Mouse (Mus musculus): ENCODE results near the gene Zkscan5.
A peak's percentile ranks its signal among the peaks of the same experiment; 100 is the strongest.
"Not testable (repeated sequence)": the region's sequence is repeated elsewhere in the genome, so short reads cannot be mapped to it uniquely, and the experiment has no call there.

Zkscan5 gene

DNA sequence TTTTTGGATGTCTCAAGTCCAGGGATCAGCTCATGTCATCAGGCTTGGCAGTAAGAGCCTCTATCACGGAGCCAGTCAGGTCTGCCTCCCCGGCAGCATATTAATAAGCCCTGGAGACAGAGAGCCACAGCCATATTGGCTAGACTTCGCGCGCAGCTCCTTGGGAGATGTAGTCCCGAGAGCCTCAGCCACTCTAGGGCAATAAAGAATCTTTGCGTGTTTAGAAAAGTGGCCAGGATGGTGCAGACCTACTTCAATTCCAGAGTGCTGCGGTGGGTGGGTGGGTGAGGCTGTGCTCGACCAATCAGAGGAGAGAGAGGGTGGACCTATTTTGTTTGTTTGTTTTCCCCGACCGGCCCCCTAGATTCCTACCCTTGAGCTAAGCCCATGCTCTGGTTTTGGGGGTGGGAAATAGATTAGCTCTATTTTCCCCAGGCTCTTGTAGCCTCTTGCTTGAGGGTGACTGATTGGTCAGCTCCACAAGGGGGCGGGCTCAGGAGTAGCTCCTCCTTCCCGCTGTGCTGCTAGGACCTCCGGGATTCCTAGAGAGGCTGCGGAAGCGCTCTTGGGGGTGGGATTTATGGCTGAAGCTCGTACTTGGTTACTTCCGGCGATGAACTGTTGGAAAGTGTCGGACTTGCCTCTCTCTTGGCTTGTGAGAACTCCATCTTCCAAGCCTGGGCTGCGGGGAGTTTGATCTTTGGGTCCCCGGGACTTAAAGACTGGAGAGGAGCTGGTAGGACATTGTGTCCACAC lies at the start of gene Zkscan5:
Zkscan5 (plus strand) TSS at position 627 of the 756 bp plus-strand sequence.
- peak; percentile 98 for DNase-seq (ENCODE audit: low read depth, low spot score)

DNA sequence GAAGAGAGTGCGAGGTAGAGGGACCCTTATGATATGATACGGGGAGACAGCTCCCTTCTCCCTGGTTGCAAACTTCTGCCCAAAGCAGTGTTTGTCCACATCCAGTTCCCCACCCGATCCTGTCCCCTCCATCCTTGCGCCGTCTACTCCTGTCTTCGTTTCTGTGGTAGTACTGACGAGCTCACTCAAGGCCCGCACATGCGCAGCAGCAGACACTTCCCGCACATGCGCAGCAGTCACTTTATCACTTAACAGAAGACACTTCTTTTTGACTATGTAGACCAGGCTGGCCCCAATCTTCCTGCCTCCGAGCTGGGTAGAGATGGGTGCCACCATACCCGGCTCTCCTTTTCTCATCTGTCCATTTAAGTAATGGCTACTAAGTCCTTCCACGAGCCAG lies 43.0 kb upstream of the Zkscan5 start:
- no peak for DNase-seq (ENCODE audit: low read depth, low spot score)

DNA sequence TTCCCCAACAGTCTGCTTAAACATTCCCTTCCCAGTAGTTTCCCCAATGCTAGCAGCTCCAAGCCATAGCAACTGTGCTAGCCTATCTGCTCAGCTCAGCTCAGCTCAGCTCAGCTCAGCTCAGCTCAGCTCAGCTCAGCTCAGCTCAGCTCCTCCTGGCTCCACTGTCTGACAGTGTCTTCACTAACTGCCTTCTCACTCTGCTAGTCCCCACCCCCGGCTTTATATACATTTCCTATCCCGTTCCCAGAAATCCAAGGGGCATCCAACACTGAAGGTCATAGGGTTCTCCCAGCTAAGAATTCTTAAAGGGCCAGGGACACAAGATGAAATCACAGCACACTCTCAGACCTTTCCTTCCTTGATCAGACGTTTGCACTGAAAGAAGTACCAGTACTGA lies 39.7 kb upstream of the Zkscan5 start:
- no peak for DNase-seq (ENCODE audit: low read depth, low spot score)

DNA sequence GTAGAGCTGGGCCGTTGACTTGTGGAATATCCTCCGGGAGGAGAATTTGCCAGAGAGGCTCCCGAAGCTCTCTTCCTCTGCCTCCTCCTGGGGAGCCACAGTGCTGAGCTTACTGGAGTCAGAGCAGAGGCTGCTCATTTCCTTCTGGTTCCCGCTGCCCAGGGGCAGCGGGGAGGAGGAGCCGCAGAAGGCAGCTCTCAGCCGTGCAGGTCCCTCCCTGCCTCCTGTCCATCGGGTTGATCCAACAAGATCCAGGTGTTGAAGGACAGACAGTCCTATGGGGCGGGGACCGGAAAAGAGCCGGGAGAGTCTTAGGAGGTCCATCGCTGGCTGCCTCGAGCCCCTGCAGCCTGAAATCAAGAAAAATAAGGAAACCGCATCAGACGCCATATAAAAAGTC lies 39.2 kb upstream of the Zkscan5 start:
- DNase-seq (ENCODE audit: low read depth, low spot score): no peak

DNA sequence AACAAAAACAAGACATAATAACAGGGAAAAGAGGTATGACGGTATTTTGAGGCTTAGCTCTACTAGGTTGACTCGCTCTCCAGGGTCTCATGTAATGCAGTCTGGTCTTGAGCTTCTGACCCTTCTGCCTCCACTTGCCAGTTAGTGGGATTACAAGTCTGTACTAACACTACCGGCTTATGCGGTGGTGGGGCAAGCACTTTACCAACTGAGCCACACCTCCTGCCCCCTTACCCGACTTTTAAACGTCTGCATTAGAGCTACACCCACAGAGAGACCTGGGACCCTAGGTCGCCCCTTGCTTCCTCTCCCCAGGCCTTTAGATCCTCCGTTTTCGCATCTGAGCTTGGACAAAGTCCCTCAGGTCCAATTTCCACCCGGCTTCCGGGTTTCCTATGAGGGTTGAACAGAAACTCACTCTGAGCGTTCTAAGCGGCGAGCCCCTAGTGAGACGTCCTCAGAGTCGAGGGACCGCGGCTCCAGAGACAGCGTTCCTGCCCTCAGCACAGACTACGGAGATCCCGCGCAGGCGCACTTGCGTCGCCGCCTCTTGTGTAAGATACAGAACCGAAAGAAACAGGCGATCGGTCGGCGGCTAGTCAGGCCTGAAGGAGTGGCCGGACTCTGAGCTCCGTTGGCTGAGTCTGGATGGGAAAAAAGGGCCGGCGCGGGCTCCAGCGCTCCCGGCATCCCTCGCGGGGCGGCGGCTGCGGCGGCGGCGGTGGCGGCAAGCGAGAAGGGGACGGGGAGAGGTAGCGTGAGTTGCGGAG lies 37.6 kb upstream of the Zkscan5 start, which contains the start of the genes Ptcd1 and Cpsf4:
Ptcd1 (minus strand) TSS at position 573 of the 770 bp plus-strand sequence.
Cpsf4 (plus strand) TSS at position 678 of the 770 bp plus-strand sequence.
- DNase-seq (ENCODE audit: low read depth, low spot score): peak; percentile 99

DNA sequence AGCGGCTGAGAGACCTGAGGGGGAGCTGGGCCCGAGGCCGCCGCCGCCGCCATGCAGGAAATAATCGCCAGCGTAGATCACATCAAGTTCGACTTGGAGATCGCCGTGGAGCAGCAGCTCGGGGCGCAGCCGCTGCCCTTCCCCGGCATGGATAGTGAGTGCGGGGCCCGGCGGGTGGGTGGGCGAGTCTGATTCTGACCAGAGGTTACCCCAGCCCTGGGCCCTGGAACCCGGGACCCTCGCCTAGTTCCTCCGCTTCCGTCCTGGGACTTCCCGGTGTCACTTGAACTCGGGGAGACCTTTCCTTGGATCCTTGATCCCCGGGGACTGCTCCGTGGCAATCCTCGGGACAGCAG lies 37.1 kb upstream of the Zkscan5 start:
- peak; percentile 8 for DNase-seq (ENCODE audit: low read depth, low spot score)

DNA sequence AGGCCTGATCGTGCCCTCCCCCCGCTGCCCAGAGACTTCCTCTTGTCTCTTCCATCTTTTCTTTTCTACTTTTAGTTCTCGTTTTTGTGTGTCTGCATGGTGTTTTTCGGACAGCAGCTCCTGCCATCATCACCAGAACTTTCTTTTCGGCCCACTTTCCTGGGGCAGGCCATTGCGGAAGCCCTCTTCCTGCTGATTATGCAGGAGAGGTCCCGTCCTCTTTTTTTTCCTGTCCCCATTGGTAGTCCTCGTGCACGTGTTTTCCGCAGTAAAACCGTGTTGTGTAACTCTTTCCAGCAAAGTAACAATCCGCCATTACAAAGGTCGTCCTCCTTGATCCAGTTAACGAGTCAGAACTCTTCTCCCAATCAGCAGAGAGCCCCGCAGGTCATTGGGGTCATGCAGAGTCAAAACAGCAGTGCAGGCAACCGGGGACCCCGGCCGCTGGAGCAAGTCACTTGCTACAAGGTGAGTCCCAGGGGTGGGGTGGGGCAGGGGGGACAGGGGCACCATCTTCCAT lies 25.8 kb upstream of the Zkscan5 start:
- no peak for DNase-seq (ENCODE audit: low read depth, low spot score)

DNA sequence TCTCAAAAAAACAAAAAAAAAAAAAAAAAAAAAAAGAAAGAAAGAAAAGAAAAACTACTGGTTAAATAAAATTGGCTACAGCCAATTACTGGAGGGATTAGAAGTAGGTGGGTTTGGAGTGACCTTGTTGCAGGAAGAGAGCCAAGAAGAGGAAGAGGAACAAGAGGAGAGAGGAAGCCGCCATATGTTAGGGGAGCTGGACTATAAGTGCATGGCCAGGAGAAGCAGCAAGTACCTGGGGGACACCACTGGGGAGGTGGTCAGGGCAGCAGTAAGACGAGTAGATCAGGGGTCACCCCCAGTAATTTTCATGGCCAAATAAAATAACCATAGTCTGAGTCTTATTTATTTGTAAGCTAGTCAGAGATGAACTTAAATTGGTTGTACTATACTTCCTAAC lies 19.1 kb upstream of the Zkscan5 start:
- DNase-seq (ENCODE audit: low read depth, low spot score): no peak

DNA sequence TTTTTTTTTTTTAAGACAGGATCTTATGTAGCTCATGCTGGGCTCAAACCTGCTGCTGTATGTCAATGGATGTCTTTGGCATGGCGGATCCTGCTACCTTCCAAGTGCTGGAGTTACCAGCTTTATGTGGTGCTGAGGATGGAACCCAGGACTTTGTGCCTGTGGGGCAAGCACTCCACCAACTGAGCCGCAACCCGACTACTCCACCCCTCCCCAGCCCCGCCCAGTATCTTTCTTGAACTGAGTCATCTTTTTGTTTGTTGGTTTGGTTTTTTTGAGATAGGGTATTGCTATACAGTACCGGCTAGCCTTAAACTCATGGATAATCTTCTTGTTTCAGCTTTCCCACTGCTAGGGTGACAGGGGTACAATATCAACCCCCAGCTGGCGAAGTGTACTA lies 14.9 kb upstream of the Zkscan5 start:
- DNase-seq (ENCODE audit: low read depth, low spot score): no peak

DNA sequence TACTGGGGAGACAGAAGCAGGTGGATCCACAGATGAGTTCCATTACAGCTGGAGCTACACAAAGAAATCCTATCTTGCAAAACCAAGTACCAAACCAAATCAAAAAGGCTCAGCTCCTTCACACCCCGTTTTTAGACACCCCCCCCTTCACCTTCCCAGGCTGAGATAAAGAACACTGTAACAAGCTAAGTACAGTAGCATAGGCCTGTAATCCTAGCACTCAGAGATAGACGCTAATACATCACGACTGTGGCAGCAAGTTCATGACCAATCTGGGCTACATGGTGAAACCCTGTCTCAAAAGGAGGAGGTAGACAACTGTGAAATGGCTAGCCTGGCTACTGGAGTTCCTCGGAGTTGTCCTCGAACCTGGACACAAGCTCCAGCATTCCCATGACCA lies 14.0 kb upstream of the Zkscan5 start:
- DNase-seq (ENCODE audit: low read depth, low spot score): no peak

DNA sequence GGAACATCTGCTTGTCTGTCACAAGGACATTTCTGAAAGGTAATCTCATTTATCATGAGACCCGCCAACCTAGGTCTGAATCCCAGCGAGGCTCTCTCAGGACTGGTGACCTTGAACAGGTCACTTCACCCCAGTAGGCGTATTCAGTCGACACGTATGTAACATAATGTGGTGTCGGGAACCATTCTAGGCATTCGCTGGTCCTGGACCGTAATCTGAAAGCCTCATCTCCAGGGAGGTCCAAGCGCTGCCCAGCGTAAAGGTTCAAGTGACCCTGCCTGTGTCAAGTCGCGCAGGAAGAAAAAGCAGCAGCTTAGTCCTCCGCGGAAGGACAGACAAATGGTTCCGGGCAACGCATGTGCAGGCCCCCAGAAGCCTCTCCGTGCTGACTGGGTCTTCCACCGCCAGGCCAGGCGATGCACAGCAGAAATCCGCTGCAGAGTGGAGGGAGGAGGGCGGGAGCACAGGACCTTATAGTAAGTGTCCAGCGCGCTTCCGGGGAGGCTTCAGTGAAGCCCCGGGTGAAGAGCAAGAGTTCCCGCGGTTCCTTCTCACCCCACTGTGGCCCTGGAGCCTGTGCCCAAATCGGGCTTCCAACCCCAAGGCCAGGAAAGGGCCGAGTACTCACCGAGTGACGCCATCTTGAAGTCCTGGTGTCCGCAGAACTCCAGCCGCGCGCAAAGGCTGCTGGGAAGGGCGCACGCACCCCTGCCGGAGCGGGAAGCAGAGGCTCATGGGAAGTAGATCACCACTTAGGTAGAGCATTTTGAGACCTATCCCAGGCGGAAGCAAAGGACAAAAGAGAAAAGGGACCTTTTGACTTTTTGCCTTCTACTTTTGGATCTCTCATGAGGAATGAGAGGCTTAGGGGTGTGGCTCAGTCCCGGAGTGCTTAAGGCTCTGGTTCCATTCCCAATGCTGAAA lies 13.2 kb upstream of the Zkscan5 start:
- peak; percentile 89 for DNase-seq (ENCODE audit: low read depth, low spot score)

DNA sequence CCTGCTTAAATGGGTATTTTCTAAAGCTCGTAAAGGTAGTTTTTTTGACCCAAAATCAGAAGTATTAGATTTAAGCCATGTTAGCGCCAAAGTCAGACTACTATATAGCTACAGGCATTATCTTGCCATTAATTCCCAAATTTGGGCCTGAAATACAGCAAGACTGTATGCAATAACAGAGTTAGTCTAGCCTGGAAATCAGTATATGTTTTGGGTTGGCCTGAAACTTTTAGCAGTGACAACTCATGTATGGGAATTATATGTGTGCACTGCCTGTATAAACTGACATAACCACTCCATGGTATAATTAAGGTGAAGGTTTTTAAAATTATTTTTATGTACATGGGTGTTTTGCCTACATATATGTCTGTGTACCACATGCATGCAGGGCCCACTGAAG lies 12.4 kb upstream of the Zkscan5 start, which contains the start of gene Atp5j2:
Atp5j2 (minus strand) TSS at position 101 of the 400 bp plus-strand sequence.
- DNase-seq (ENCODE audit: low read depth, low spot score): no peak

DNA sequence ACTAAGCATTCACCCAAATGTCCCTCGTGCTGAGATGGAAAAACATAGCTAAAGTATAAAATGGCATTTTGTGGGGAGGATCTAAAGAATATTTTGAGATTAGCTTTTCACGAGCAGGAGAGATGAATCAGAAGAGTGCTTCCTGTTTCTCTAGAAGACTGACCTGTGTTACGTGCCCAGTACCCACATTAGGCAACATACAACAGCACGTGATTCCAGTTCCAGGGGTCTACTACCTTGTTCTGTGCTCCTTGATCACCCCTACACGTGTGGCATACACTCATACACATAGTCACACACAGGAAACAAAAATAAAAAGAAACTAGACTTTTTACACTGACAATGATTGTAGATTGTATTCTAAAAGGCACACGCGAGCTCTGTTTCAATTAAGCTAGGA lies 4.0 kb upstream of the Zkscan5 start:
- DNase-seq (ENCODE audit: low read depth, low spot score): no peak

DNA sequence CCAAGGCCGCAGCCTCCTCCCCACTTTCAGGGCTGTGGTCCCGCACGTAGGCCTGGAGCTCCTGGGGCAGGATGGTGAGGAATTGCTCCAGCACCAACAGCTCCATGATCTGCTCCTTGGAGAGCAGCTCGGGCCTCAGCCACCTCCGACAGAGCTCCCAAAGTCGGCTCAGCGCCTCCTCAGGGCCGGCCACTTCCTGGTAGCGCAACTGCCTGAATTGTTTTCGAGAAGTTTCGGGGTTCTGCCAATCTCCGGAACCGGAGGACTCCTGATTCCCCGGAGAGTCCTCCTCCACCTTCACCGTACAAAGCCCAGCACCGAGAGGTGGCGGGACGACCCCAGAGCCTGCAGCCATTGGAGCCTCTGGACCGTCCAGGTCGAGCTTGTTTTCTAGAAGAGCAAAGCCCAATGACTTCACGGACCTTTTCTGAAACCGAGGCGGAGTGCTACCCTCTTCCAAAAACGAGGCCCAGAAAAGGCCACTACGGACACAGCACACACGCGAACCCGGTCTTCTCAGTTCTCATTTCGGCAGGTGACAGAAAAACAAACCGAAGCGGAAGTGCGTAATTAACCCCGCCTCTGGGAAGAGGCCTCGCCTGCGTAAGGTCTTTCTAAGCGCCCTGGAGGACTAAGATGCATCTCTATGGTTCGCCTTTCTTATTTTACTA lies 2.9 kb upstream of the Zkscan5 start, which contains the start of gene Zkscan14:
Zkscan14 (minus strand) TSS at position 548 of the 671 bp plus-strand sequence.
- DNase-seq (ENCODE audit: low read depth, low spot score): peak; percentile 82

DNA sequence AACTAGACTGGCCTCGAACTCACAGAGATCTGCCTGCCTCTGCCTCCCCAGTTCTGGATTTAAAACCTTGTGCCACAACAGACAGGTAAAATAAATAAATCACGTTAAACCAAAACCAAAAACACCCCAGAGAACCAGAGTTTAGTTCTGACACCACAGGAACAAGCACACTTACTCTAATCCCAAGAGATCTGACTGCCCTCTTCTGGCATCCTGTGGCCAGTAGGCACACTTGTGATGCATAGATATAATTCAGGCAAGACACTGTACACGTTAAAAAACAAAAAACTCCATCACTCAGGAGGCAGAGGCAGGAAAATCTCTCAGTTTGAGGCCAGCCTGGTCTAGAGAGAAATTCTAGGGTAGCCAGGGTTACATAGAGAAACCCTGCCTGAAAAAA lies 1.9 kb upstream of the Zkscan5 start:
- DNase-seq (ENCODE audit: low read depth, low spot score): no peak

DNA sequence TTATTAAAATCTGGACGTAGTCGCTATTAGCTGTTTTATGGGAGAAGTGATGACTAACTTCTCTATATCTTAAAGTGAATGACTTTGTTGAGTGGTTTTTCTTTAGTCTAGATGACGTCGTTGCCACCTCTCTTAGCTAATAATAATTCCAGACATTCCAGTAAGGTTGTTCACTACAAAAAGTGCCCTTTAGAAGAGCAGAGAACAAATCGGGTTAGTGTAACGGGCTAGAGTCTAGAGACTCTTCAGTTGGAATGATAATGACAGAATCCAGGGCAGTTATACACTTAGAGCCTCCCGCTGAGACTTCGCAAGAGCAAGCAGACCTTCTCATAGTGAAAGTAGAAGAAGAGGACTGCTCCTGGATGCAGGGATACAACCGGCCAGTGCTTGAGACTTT lies 679 bp downstream of the Zkscan5 start:
- no peak for DNase-seq (ENCODE audit: low read depth, low spot score)

DNA sequence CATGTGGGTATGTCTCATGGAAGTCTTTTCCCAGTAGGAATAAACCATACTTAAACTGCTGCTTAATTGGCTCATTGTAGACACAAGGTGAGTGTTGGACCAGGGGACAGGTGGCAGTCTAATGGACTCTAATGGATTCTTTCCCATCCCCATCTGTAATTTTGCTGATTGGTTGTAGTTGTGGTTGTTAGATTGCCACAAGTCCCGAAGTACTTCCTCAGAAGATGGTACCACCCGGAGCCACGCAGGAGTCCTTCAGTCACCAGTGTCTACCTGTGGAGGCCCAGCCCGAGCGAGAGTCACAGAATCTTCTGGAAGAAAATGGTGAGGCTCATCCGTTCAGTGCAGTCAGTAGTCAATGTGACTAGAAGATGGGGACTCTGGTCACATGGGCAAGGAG lies 3.0 kb downstream of the Zkscan5 start:
- DNase-seq (ENCODE audit: low read depth, low spot score): no peak

DNA sequence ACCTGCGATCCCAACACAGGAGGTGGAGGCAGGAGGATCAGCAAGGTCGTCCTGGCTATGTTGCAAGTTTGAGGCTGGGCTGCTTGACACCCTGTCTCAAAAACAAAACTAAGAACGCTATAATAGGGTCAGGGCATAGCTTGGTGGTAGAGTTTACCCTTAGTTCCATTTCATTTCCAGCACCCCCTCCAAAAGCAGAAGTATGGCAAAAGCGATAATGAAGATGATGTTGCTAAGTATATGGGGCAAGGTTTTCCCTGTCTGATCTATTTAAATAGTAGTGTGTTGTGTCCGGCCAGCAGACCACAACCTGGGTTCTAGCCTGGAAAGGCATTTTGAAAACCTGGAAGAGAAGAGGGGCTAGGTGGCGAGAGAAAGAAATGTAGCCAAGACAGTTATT lies 3.6 kb downstream of the Zkscan5 start:
- no peak for DNase-seq (ENCODE audit: low read depth, low spot score)

DNA sequence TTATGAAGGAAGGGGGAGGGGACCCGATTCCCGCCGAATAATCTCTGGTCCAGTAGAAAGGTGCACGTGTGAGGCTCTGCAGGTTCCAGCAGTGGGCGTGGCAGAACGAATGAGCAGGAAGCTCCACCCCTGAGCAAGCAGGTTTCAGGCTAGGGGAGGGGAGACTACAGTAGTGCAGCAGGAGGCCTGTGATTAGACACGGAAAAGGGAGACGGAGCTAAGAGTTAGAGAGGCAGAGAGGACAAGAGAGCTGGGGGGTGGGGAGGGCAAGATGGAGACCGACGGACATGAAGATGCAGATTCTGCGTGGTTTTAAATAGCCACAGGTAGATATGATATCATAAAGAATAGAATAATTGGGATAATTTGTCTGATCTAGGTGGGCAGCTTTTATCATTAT lies 4.0 kb downstream of the Zkscan5 start:
- DNase-seq (ENCODE audit: low read depth, low spot score): not testable (repeated sequence)

DNA sequence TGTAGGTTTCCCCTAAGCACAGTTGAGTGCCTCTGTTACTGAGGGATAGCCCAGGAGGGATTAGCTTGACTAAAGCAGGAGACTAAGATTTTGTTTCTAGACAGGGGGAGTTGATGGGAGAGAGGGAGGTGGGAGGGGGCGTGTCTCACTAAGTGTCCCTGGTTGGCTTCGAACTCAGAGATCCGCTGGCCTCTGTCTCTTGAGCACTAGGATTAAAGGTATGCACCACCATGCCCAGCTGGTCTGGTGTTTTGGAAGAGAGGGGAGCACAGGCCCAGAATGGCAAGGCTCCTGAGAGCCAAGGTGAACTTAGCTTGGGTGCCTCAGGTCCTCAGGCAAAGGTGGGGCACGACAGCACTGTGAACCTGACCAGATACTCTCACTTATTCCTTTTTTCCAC lies 7.0 kb downstream of the Zkscan5 start:
- DNase-seq (ENCODE audit: low read depth, low spot score): no peak

DNA sequence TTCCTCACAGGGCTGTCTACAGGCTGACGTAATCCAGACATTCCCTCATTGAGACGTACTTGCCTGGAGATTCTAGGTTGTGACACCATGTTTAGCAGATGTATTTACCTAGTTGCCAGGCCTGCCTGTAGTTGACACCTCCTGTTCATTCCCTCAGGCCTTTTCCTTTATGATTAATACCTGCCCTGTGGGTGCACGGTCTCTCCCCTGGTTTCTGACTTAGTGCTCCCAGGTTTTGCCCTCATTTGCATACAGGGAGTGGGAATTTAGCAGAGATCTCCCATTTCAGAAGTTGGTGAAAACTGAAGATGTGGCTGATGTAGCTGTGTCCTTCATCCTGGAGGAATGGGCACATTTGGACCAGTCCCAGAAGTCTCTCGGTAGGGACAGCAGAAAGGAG lies 7.9 kb downstream of the Zkscan5 start:
- DNase-seq (ENCODE audit: low read depth, low spot score): no peak

Data from forelimb bud, embryonic 11.5 days (tissue).